Mouse (Mus musculus): Measurements from ENCODE around the gene Klra17. TPM values are rescaled to one million over a fixed set of nuclear protein-coding genes. Genes with fewer than 3 reads are reported as not detected.
"Not testable (repeated sequence)": the region's sequence is repeated elsewhere in the genome, so short reads cannot be mapped to it uniquely, and the experiment has no call there.

Klra17 gene
- polyA plus RNA-seq (2012; rRNA removed) = 0.10 and 0.15 TPM in 2 replicates

- H3K27me3 ChIP-seq (ENCODE audit: control insufficient read depth, insufficient read depth, low read length) = no peaks in the 10 kb centered on the region
- no peaks in the 10 kb centered on the region for H3K36me3 ChIP-seq (ENCODE audit: control insufficient read depth, insufficient read depth, low read length)
- no peak within 1 kb of the TSS for H3K4me3 ChIP-seq (ENCODE audit: low read depth, low read length)
- no peak for TF ChIP-seq POLR2A (IDR thresholded peaks at IDR 0.05; ENCODE audit: low read depth, low read length)
- no peak for TF ChIP-seq CTCF (IDR thresholded peaks at IDR 0.05; ENCODE audit: extremely low read depth, insufficient read length, insufficient replicate concordance, low read depth, low read length)
- no peaks in the 10 kb centered on the region for H3K4me1 ChIP-seq (ENCODE audit: control insufficient read depth, insufficient read depth, insufficient read length, low read length)
- H3K27ac ChIP-seq (ENCODE audit: insufficient read depth, low read depth, low read length) = no peak within 1 kb of the TSS
- WGBS = 33% methylated on average over 1 of the region's 1 CpGs
Observed at GRCm38 (mm10) chr6:129876549-129876948, at the start of gene Klra17. Gene Klra17 (minus strand): TSS chr6:129876672.

- not testable (repeated sequence) for H3K4me3 ChIP-seq (ENCODE audit: low read depth, low read length); H3K27ac ChIP-seq (ENCODE audit: insufficient read depth, low read depth, low read length); H3K36me3 ChIP-seq (ENCODE audit: control insufficient read depth, insufficient read depth, low read length); H3K4me1 ChIP-seq (ENCODE audit: control insufficient read depth, insufficient read depth, insufficient read length, low read length); H3K27me3 ChIP-seq (ENCODE audit: control insufficient read depth, insufficient read depth, low read length)
Observed at GRCm38 (mm10) chr6:129917476-129917946, 41.0 kb upstream of the Klra17 start, which contains the start of gene Klra5. Gene Klra5 (minus strand): TSS chr6:129917650.

- WGBS = 68% methylated on average over 1 of the region's 1 CpGs
- TF ChIP-seq POLR2A (IDR thresholded peaks at IDR 0.05; ENCODE audit: low read depth, low read length) (no peak), CTCF (IDR thresholded peaks at IDR 0.05; ENCODE audit: extremely low read depth, insufficient read length, insufficient replicate concordance, low read depth, low read length) (no peak)
- H3K36me3 ChIP-seq (ENCODE audit: control insufficient read depth, insufficient read depth, low read length) = no peaks in the 10 kb centered on the region
Observed at GRCm38 (mm10) chr6:129916996-129917395, 40.5 kb upstream of the Klra17 start.

GRCm38 (mm10) chr6:129882525-129882924, 6.1 kb upstream of the Klra17 start:
- no peaks in the 10 kb centered on the region for H3K36me3 ChIP-seq (ENCODE audit: control insufficient read depth, insufficient read depth, low read length)
- WGBS = 81% methylated on average over 2 of the region's 2 CpGs
- no peaks in the 10 kb centered on the region for H3K27me3 ChIP-seq (ENCODE audit: control insufficient read depth, insufficient read depth, low read length)
- H3K27ac ChIP-seq (ENCODE audit: insufficient read depth, low read depth, low read length) = no peak overlapping the region
- TF ChIP-seq POLR2A (IDR thresholded peaks at IDR 0.05; ENCODE audit: low read depth, low read length) (no peak), CTCF (IDR thresholded peaks at IDR 0.05; ENCODE audit: extremely low read depth, insufficient read length, insufficient replicate concordance, low read depth, low read length) (no peak)
- H3K4me1 ChIP-seq (ENCODE audit: control insufficient read depth, insufficient read depth, insufficient read length, low read length) = no peaks in the 10 kb centered on the region
- H3K4me3 ChIP-seq (ENCODE audit: low read depth, low read length) = no peak overlapping the region

More at GRCm38 (mm10) chr6:129916996-129917395, 40.5 kb upstream of the Klra17 start:
- H3K4me1 ChIP-seq (ENCODE audit: control insufficient read depth, insufficient read depth, insufficient read length, low read length) = no peaks in the 10 kb centered on the region
- no peak overlapping the region for H3K27ac ChIP-seq (ENCODE audit: insufficient read depth, low read depth, low read length)
- no peaks in the 10 kb centered on the region for H3K27me3 ChIP-seq (ENCODE audit: control insufficient read depth, insufficient read depth, low read length)
- no peak overlapping the region for H3K4me3 ChIP-seq (ENCODE audit: low read depth, low read length)

- no CpG with 5 or more reads among the region's 3 CpGs for WGBS
- not testable (repeated sequence) for H3K4me1 ChIP-seq (ENCODE audit: control insufficient read depth, insufficient read depth, insufficient read length, low read length); H3K36me3 ChIP-seq (ENCODE audit: control insufficient read depth, insufficient read depth, low read length); H3K27ac ChIP-seq (ENCODE audit: insufficient read depth, low read depth, low read length); H3K27me3 ChIP-seq (ENCODE audit: control insufficient read depth, insufficient read depth, low read length); H3K4me3 ChIP-seq (ENCODE audit: low read depth, low read length)
Observed at GRCm38 (mm10) chr6:129862349-129862748, 14.1 kb downstream of the Klra17 start, which contains the start of gene Gm17631. Gene Gm17631 (plus strand): TSS chr6:129862649.

GRCm38 (mm10) chr6:129825559-129825958, 50.9 kb downstream of the Klra17 start:
- H3K27me3 ChIP-seq (ENCODE audit: control insufficient read depth, insufficient read depth, low read length) = no peaks in the 10 kb centered on the region
- no peak for TF ChIP-seq CTCF (IDR thresholded peaks at IDR 0.05; ENCODE audit: extremely low read depth, insufficient read length, insufficient replicate concordance, low read depth, low read length)
- TF ChIP-seq POLR2A (IDR thresholded peaks at IDR 0.05; ENCODE audit: low read depth, low read length) = no peak
- no peak overlapping the region for H3K27ac ChIP-seq (ENCODE audit: insufficient read depth, low read depth, low read length)
- WGBS = 84% methylated on average over 1 of the region's 1 CpGs
- no peaks in the 10 kb centered on the region for H3K36me3 ChIP-seq (ENCODE audit: control insufficient read depth, insufficient read depth, low read length)
- H3K4me1 ChIP-seq (ENCODE audit: control insufficient read depth, insufficient read depth, insufficient read length, low read length) = no peaks in the 10 kb centered on the region
- H3K4me3 ChIP-seq (ENCODE audit: low read depth, low read length) = no peak overlapping the region

GRCm38 (mm10) chr6:129824004-129824403, 52.5 kb downstream of the Klra17 start:
- no peaks in the 10 kb centered on the region for H3K27me3 ChIP-seq (ENCODE audit: control insufficient read depth, insufficient read depth, low read length)
- no peak overlapping the region for H3K4me3 ChIP-seq (ENCODE audit: low read depth, low read length)
- no peaks in the 10 kb centered on the region for H3K36me3 ChIP-seq (ENCODE audit: control insufficient read depth, insufficient read depth, low read length)
- 80% methylated on average over 1 of the region's 1 CpGs for WGBS
- no peaks in the 10 kb centered on the region for H3K4me1 ChIP-seq (ENCODE audit: control insufficient read depth, insufficient read depth, insufficient read length, low read length)
- TF ChIP-seq CTCF (IDR thresholded peaks at IDR 0.05; ENCODE audit: extremely low read depth, insufficient read length, insufficient replicate concordance, low read depth, low read length) = no peak
- no peak for TF ChIP-seq POLR2A (IDR thresholded peaks at IDR 0.05; ENCODE audit: low read depth, low read length)
- no peak overlapping the region for H3K27ac ChIP-seq (ENCODE audit: insufficient read depth, low read depth, low read length)

GRCm38 (mm10) chr6:129817731-129818130, 58.7 kb downstream of the Klra17 start:
- no peak for TF ChIP-seq POLR2A (IDR thresholded peaks at IDR 0.05; ENCODE audit: low read depth, low read length)
- TF ChIP-seq CTCF (IDR thresholded peaks at IDR 0.05; ENCODE audit: extremely low read depth, insufficient read length, insufficient replicate concordance, low read depth, low read length) = no peak
- H3K4me3 ChIP-seq (ENCODE audit: low read depth, low read length) = no peak overlapping the region
- no peaks in the 10 kb centered on the region for H3K36me3 ChIP-seq (ENCODE audit: control insufficient read depth, insufficient read depth, low read length)
- no peaks in the 10 kb centered on the region for H3K27me3 ChIP-seq (ENCODE audit: control insufficient read depth, insufficient read depth, low read length)
- no peaks in the 10 kb centered on the region for H3K4me1 ChIP-seq (ENCODE audit: control insufficient read depth, insufficient read depth, insufficient read length, low read length)
- no peak overlapping the region for H3K27ac ChIP-seq (ENCODE audit: insufficient read depth, low read depth, low read length)
- 60% methylated on average over 3 of the region's 3 CpGs for WGBS

GRCm38 (mm10) chr6:129784170-129784569, 92.3 kb downstream of the Klra17 start, which contains the start of gene Gm156:
Gene Gm156 (minus strand): TSS chr6:129784270.
- H3K4me3 ChIP-seq (ENCODE audit: low read depth, low read length); H3K4me1 ChIP-seq (ENCODE audit: control insufficient read depth, insufficient read depth, insufficient read length, low read length); H3K27ac ChIP-seq (ENCODE audit: insufficient read depth, low read depth, low read length); H3K36me3 ChIP-seq (ENCODE audit: control insufficient read depth, insufficient read depth, low read length); H3K27me3 ChIP-seq (ENCODE audit: control insufficient read depth, insufficient read depth, low read length): not testable (repeated sequence)
- WGBS = 85% methylated on average over 3 of the region's 3 CpGs

All from small intestine, adult 2 months (tissue).